Mouse (Mus musculus) Patski (cell line): ENCODE measurements around the gene Mical2. TPM values are rescaled to one million over a fixed set of nuclear protein-coding genes. Genes with fewer than 3 reads are reported as not detected.

Source experiments
- ATAC-seq: fragments of 100-300 bp; one replicate; pipeline ENCODE4 v1.8.0; 2021
- CTCF ChIA-PET: fragments of 350-600 bp; sonication (Branson Sonifier 250); formaldehyde crosslinking; loops from one replicate; lab custom pipeline; 2022; ENCODE audit warnings: inconsistent platforms; lab: Charles Lee
- POLR2A ChIA-PET: fragments of 350-600 bp; sonication (Branson Sonifier 250); formaldehyde crosslinking; loops from one replicate; lab custom pipeline; 2022; ENCODE audit warnings: antibody characterized with exemption, inconsistent platforms; lab: Charles Lee
- DNase-seq: peaks from one replicate; pipeline ENCODE4 v3.0.0-alpha.2; 2011; ENCODE audit warnings: low read depth, low spot score
- H3K27me3 ChIP-seq: fragments of 371-371 bp; one replicate; pipeline ENCODE4 v1.5.1; 2021
- CTCF ChIP-seq: fragments of 100-300 bp; IDR thresholded peaks from one replicate; pipeline ENCODE4 v1.5.1; 2021
- in situ Hi-C: fragments of 300-500 bp; cut with MboI; formaldehyde crosslinking; loops from 3 replicates; pipeline ENCODE4 v1.11.1; 2018; ENCODE audit warnings: low pct_unique_long_range_greater_than_20kb, mixed read lengths
- polyA plus RNA-seq: library from polyadenylated mRNA; unstranded; gene quantifications from one replicate; pipeline ENCODE4 v1.2.3, GENCODE M21; 2021

Mical2 gene
- polyA plus RNA-seq, 1 experiment from 2014 or later, result 50.7 TPM

- H3K27me3 ChIP-seq, result no peaks in the 10 kb centered on the region
- ChIA-PET CTCF (interaction anchor here (0.8 to 1.6 kb wide), 6 partner anchors 9 to 103 kb away, joined by 3 to 6 read pairs (median 3); no protein-coding TSS in a partner anchor), POLR2A (interaction anchor here (0.6 to 1.7 kb wide), 14 partner anchors 10 to 149 kb away, joined by 3 to 5 read pairs (median 3); no protein-coding TSS in a partner anchor)
- DNase-seq, result no peak
- no peak for TF ChIP-seq CTCF
- peak; percentile 55 for ATAC-seq
- in situ Hi-C loops, result no loop called here
Measured at GRCm38 (mm10) chr7:112226446-112227265, 1.0 kb downstream of the Mical2 start.

- no peaks in the 10 kb centered on the region for H3K27me3 ChIP-seq
- no peak for TF ChIP-seq CTCF
- POLR2A ChIA-PET, result interaction anchor here (0.7 to 1.7 kb wide), 7 partner anchors 17 to 114 kb away, joined by 3 to 4 read pairs (median 3); no protein-coding TSS in a partner anchor
- ATAC-seq (no peak), DNase-seq (no peak)
- CTCF ChIA-PET, result interaction anchor here (0.8 to 1.6 kb wide), 6 partner anchors 9 to 103 kb away, joined by 3 to 6 read pairs (median 3); no protein-coding TSS in a partner anchor
- in situ Hi-C loops, result no loop called here
Measured at GRCm38 (mm10) chr7:112227266-112227562, 1.6 kb downstream of the Mical2 start.

- H3K27me3 ChIP-seq, result no peaks in the 10 kb centered on the region
- DNase-seq (no peak), ATAC-seq (no peak)
- in situ Hi-C loops, result no loop called here
- ChIA-PET CTCF (interaction anchor here (0.8 kb wide), 1 partner anchor 14 kb away, joined by 3 read pairs; no protein-coding TSS in a partner anchor), POLR2A (no interaction called here)
- TF ChIP-seq CTCF, result no peak
Measured at GRCm38 (mm10) chr7:112228827-112229498, 3.3 kb downstream of the Mical2 start.

- POLR2A ChIA-PET, result interaction anchor here (0.7 kb wide), 1 partner anchor 15 kb away, joined by 4 read pairs; no protein-coding TSS in a partner anchor
- no peak for ATAC-seq
- TF ChIP-seq CTCF, result no peak
- in situ Hi-C loops, result no loop called here
- no peak for DNase-seq
- no peaks in the 10 kb centered on the region for H3K27me3 ChIP-seq
- CTCF ChIA-PET, result interaction anchor here (2.5 kb wide), 1 partner anchor 12 kb away, joined by 11 read pairs; no protein-coding TSS in a partner anchor
Measured at GRCm38 (mm10) chr7:112231731-112232130, 6.1 kb downstream of the Mical2 start.

- CTCF ChIA-PET, result no interaction called here
- ATAC-seq (no peak), DNase-seq (no peak)
- TF ChIP-seq CTCF, result no peak
- H3K27me3 ChIP-seq, result no peaks in the 10 kb centered on the region
- in situ Hi-C loops, result no loop called here
- POLR2A ChIA-PET, result no interaction called here
Measured at GRCm38 (mm10) chr7:112233345-112234005, 7.8 kb downstream of the Mical2 start.

- H3K27me3 ChIP-seq, result no peaks in the 10 kb centered on the region
- no peak for DNase-seq
- in situ Hi-C loops, result no loop called here
- ChIA-PET POLR2A (no interaction called here), CTCF (interaction anchor here (2.0 kb wide), 1 partner anchor 26 kb away, joined by 6 read pairs; no protein-coding TSS in a partner anchor)
- no peak for ATAC-seq
- TF ChIP-seq CTCF, result no peak
Measured at GRCm38 (mm10) chr7:112234410-112234809, 8.8 kb downstream of the Mical2 start.

- DNase-seq (no peak), ATAC-seq (no peak)
- CTCF ChIA-PET, result interaction anchor here (1.8 to 2.0 kb wide), 2 partner anchors 9 to 25 kb away, joined by 6 read pairs; no protein-coding TSS in a partner anchor
- POLR2A ChIA-PET, result no interaction called here
- H3K27me3 ChIP-seq, result no peaks in the 10 kb centered on the region
- in situ Hi-C loops, result no loop called here
- TF ChIP-seq CTCF, result no peak
Measured at GRCm38 (mm10) chr7:112235493-112235892, 9.8 kb downstream of the Mical2 start.

GRCm38 (mm10) chr7:112237211-112237610 lies 11.6 kb downstream of the Mical2 start:
- no peak for DNase-seq
- no peaks in the 10 kb centered on the region for H3K27me3 ChIP-seq
- no peak for TF ChIP-seq CTCF
- ChIA-PET POLR2A (interaction anchor here (0.6 kb wide), 1 partner anchor 11 kb away, joined by 3 read pairs; no protein-coding TSS in a partner anchor), CTCF (no interaction called here)
- ATAC-seq, result no peak
- in situ Hi-C loops, result no loop called here

- ChIA-PET POLR2A (no interaction called here), CTCF (no interaction called here)
- ATAC-seq (no peak), DNase-seq (no peak)
- no peak for TF ChIP-seq CTCF
- in situ Hi-C loops, result no loop called here
- H3K27me3 ChIP-seq, result no peaks in the 10 kb centered on the region
Measured at GRCm38 (mm10) chr7:112237868-112238267, 12.2 kb downstream of the Mical2 start.
